ENCODE assay signal across 29 mouse cellular contexts in the genomic region with DNA sequence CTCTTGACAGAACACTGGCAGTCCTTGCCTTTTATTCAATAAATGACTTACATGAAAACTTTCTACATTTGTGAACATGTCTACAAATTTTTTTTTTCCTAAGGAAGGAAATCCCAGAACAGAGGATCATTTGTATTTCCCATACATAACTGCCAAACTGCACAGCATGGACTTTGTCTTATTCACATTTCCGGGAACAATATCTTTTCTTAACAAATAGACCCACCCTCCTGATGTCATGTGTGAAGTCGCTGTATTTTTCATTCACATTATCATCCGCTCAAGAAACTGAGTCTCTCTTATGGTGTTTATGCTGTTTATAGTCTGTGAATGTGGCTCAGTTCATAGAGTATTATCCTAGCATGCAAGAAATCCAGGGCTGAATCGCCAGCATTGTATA. TPM values are rescaled to one million over a fixed set of nuclear protein-coding genes. Genes with fewer than 3 reads are reported as not detected.
DNase-seq lines count a peak whose midpoint lies in the region; ATAC-seq and TF ChIP-seq lines count a peak whose summit lies in the region.
"Had no signal": no experiment of that assay in that cellular context is flagged by ENCODE, and none has a peak within 500 bp of the region (broad histone marks: within the 10 kb centered on the region; RNA-seq: fewer than 3 reads in every experiment).

No protein-coding gene starts in this region.

- peaks cover 9 to 45% of the 10 kb centered on the region in 2 experiments for H3K4me1 ChIP-seq in MEL (ENCODE audit: control insufficient read depth in 1 of 2, insufficient read depth in 2 of 2, low read length in 2 of 2)
- no peaks in the 10 kb centered on the region for H3K4me1 ChIP-seq in intestine, postnatal 0 days (replicated peaks; ENCODE audit: control insufficient read depth, insufficient read depth, low read length)
- no peaks in the 10 kb centered on the region for H3K4me1 ChIP-seq in heart, embryonic 11.5 days (ENCODE audit: control insufficient read depth, insufficient read depth, low read length)
- H3K4me1 ChIP-seq: embryonic facial prominence, embryonic 13.5 days; forebrain, embryonic 15.5 days had no signal

- peaks cover 0 to 31% of the 10 kb centered on the region in 2 experiments; a peak in 2 of 4 replicates for H3K36me3 ChIP-seq in MEL (ENCODE audit: control insufficient read depth in 1 of 2, insufficient read depth in 2 of 2, low read length in 2 of 2)
- no peaks in the 10 kb centered on the region for H3K36me3 ChIP-seq in intestine, postnatal 0 days (ENCODE audit: control insufficient read depth, insufficient read depth)
- no peaks in the 10 kb centered on the region for H3K36me3 ChIP-seq in macrophage (ENCODE audit: inconsistent target)
- H3K36me3 ChIP-seq in heart, embryonic 11.5 days (ENCODE audit: control insufficient read depth, insufficient read depth, low read length): no peaks in the 10 kb centered on the region
- H3K36me3 ChIP-seq: embryonic facial prominence, embryonic 10.5 days; embryonic facial prominence, embryonic 13.5 days; forebrain, embryonic 12.5 days; forebrain, embryonic 15.5 days; G1E; heart, embryonic 13.5 days had no signal

- WGBS in intestine, postnatal 0 days: 46% methylated on average over 4 of the region's 4 CpGs
- 93% methylated on average over 4 of the region's 4 CpGs for WGBS in macrophage (ENCODE audit: missing documents)
- WGBS in heart, embryonic 11.5 days (ENCODE audit: insufficient replicate concordance): 75% methylated on average over 4 of the region's 4 CpGs

- H3K79me2 ChIP-seq in MEL (ENCODE audit: control insufficient read depth, insufficient read depth, low read length, poor library complexity): peaks cover 13% of the 10 kb centered on the region
- no peaks in the 10 kb centered on the region for H3K79me2 ChIP-seq in macrophage (ENCODE audit: inconsistent target)

- no peak for DNase-seq in layer of hippocampus, adult 2 months (ENCODE audit: low spot score in 2 of 2)
- DNase-seq in layer of hippocampus, postnatal 10 days (ENCODE audit: low spot score in 2 of 2): no peak
- peak; percentile 71 for DNase-seq in MEL (ENCODE audit: low read depth, low spot score)
- DNase-seq in spleen, adult 18-20 months: no peak
- DNase-seq: adrenal gland, adult 8-10 months; adrenal gland, postnatal 25 days; cerebellum, adult 11 months; cerebellum, adult 2 months; cerebellum, adult 9-11 months; cerebellum, postnatal 25 days; embryo, embryonic 11 days; gastrocnemius, postnatal 25 days; heart, postnatal 14 days; heart, postnatal 4 days had no signal

- no peaks in the 10 kb centered on the region for H3K27me3 ChIP-seq in MEL (ENCODE audit: control insufficient read depth in 1 of 2, insufficient read depth in 2 of 2, low read length in 2 of 2)
- H3K27me3 ChIP-seq in intestine, postnatal 0 days (replicated peaks; ENCODE audit: control insufficient read depth, insufficient read depth, low read length): no peaks in the 10 kb centered on the region
- H3K27me3 ChIP-seq in heart, embryonic 11.5 days (ENCODE audit: control insufficient read depth, insufficient read depth, low read length): no peaks in the 10 kb centered on the region
- H3K27me3 ChIP-seq: CH12.LX; embryonic facial prominence, embryonic 13.5 days; forebrain, embryonic 12.5 days; forebrain, embryonic 15.5 days; heart, embryonic 13.5 days had no signal

- TF ChIP-seq POLR2A in MEL (IDR thresholded peaks at IDR 0.05; ENCODE audit: control insufficient read depth in 1 of 2, insufficient read depth in 1 of 2, low read depth in 1 of 2, low read length in 2 of 2, poor library complexity in 1 of 2): no peak

- no peak for TF ChIP-seq RAD21 in MEL (IDR thresholded peaks at IDR 0.05; ENCODE audit: low read depth, low read length)

- TF ChIP-seq CTCF in layer of hippocampus, adult 2 months (conservative IDR thresholded peaks at IDR 0.05): no peak
- TF ChIP-seq CTCF in MEL (IDR thresholded peaks at IDR 0.05 in 2 of 3, conservative IDR thresholded peaks at IDR 0.05 in 1 of 3; ENCODE audit: control insufficient read depth in 1 of 3, insufficient read depth in 1 of 3, low read depth in 2 of 3, low read length in 3 of 3, poor library complexity in 1 of 3, severe bottlenecking in 1 of 3): no peak
- TF ChIP-seq CTCF in intestine, postnatal 0 days (IDR thresholded peaks at IDR 0.05; ENCODE audit: low read depth): no peak

- ATAC-seq in intestine, postnatal 0 days: 0 out of 2 replicates have a peak, but pooled peaks have one; percentile 48
- ATAC-seq in heart, embryonic 11.5 days (replicated peaks; ENCODE audit: insufficient number of reproducible peaks, low FRiP score, low TSS enrichment): no peak
- ATAC-seq: forebrain, embryonic 15.5 days had no signal

- peak in 1 of 2 experiments; percentile 68; a peak in 2 of 4 replicates for TF ChIP-seq EP300 in MEL (IDR thresholded peaks at IDR 0.05; ENCODE audit: low read depth in 1 of 2, low read length in 2 of 2)

- H3K9me3 ChIP-seq in MEL (replicated peaks; ENCODE audit: insufficient read depth, low read length): no peaks in the 10 kb centered on the region
- no peaks in the 10 kb centered on the region for H3K9me3 ChIP-seq in intestine, postnatal 0 days (ENCODE audit: control insufficient read depth)
- H3K9me3 ChIP-seq in heart, embryonic 11.5 days (replicated peaks; ENCODE audit: control insufficient read depth, low read length): no peaks in the 10 kb centered on the region
- H3K9me3 ChIP-seq: embryonic facial prominence, embryonic 10.5 days; embryonic facial prominence, embryonic 13.5 days; forebrain, embryonic 12.5 days; forebrain, embryonic 15.5 days; G1E; heart, embryonic 13.5 days had no signal

- peak overlapping the region; percentile 72 for H3K9ac ChIP-seq in MEL (ENCODE audit: control insufficient read depth, low read depth, low read length, poor library complexity, severe bottlenecking)
- no peak overlapping the region for H3K9ac ChIP-seq in intestine, postnatal 0 days (ENCODE audit: low read depth, low read length)
- H3K9ac ChIP-seq in heart, embryonic 11.5 days (ENCODE audit: low read depth, low read length): no peak overlapping the region
- H3K9ac ChIP-seq: embryonic facial prominence, embryonic 13.5 days; forebrain, embryonic 12.5 days; forebrain, embryonic 15.5 days; heart, embryonic 13.5 days; hindbrain, embryonic 14.5 days had no signal

- H3K4me3 ChIP-seq in layer of hippocampus, adult 2 months: no peak overlapping the region
- H3K4me3 ChIP-seq in MEL (ENCODE audit: control insufficient read depth in 1 of 2, insufficient read depth in 1 of 2, low read depth in 2 of 2, low read length in 2 of 2) (peak overlapping the region; percentile 35 to 37; a peak in 3 of 4 replicates), macrophage (ENCODE audit: inconsistent target) (no peak overlapping the region)
- H3K4me3 ChIP-seq in intestine, postnatal 0 days (ENCODE audit: low read depth, low read length): no peak overlapping the region
- H3K4me3 ChIP-seq in heart, embryonic 11.5 days (ENCODE audit: low read depth, low read length): no peak overlapping the region
- H3K4me3 ChIP-seq: embryonic facial prominence, embryonic 10.5 days; embryonic facial prominence, embryonic 13.5 days; erythroblast, embryonic 14.5 days; forebrain, embryonic 12.5 days; forebrain, embryonic 15.5 days; heart, embryonic 13.5 days had no signal

- H3K4me2 ChIP-seq in intestine, postnatal 0 days (replicated peaks; ENCODE audit: low read depth): no peak overlapping the region
- H3K4me2 ChIP-seq in heart, embryonic 11.5 days: no peak overlapping the region
- H3K4me2 ChIP-seq: embryonic facial prominence, embryonic 13.5 days; forebrain, embryonic 12.5 days; forebrain, embryonic 15.5 days; heart, embryonic 13.5 days; hindbrain, embryonic 14.5 days had no signal

- H3K27ac ChIP-seq in layer of hippocampus, adult 2 months: peak overlapping the region; percentile 10; the same call in 1 of the 2 replicates
- H3K27ac ChIP-seq in MEL (ENCODE audit: control insufficient read depth, low read depth, low read length) (peak overlapping the region; percentile 98), macrophage (peak overlapping the region; percentile 74)
- H3K27ac ChIP-seq in intestine, postnatal 0 days (ENCODE audit: low read depth, low read length): no peak overlapping the region
- H3K27ac ChIP-seq in heart, embryonic 11.5 days (ENCODE audit: low read depth, low read length): no peak overlapping the region
- H3K27ac ChIP-seq: embryonic facial prominence, embryonic 10.5 days; embryonic facial prominence, embryonic 13.5 days; forebrain, embryonic 12.5 days; forebrain, embryonic 15.5 days; heart, embryonic 13.5 days; hindbrain, embryonic 14.5 days had no signal

RNA-seq across cellular contexts. Expression of gene Siglecf, which starts 2.6 kb away (rescaled TPM):
- total RNA-seq in layer of hippocampus, adult 2 months (2021): under 1 TPM; 0.49 to 0.72 TPM
- total RNA-seq in layer of hippocampus, postnatal 10 days (2021): 1 to 10 TPM in 1 of 2 experiments, under 1 TPM in 1; 0.49 to 1.0 TPM
- total RNA-seq in MEL (2012; rRNA removed): 22.6 and 22.7 TPM in 2 replicates
- polyA plus RNA-seq in MEL (2012; ENCODE audit: insufficient read depth in 1 of 2, insufficient read length in 2 of 2, low read depth in 1 of 2, low replicate concordance in 2 of 2, missing spikeins in 1 of 2) (10 to 100 TPM in 1 of 2 experiments, not detected in 1; 26.7 TPM), macrophage (2018) (0.35 to 0.52 TPM (median 0.43 TPM) in 3 replicates)
- 0.25 and 0.33 TPM in 2 replicates for polyA plus RNA-seq in intestine, postnatal 0 days (2015; fragmentation: Nextera tagmentation; extraction: Ambion mirVana)
- total RNA-seq in macrophage (2018; cell fraction: chromatin; rRNA removed): under 1 TPM in 2 of 26 experiments, not detected in 24; 0.33 TPM
- total RNA-seq in macrophage (2018; cell fraction: cytosol; rRNA removed): under 1 TPM; 0.03 to 0.56 (median 0.23) TPM
- total RNA-seq in macrophage (2018; cell fraction: nucleus; rRNA removed): under 1 TPM in 16 of 26 experiments, not detected in 10; 0.17 to 0.89 (median 0.40) TPM
- polyA plus RNA-seq in heart, embryonic 11.5 days (2014; fragmentation: Nextera tagmentation; extraction: Ambion mirVana): 0.54 TPM in 1 of 2 replicates, not detected in the other
- total RNA-seq: adrenal gland, adult 8-10 months; adrenal gland, postnatal 25 days; gastrocnemius, adult 8-10 months; gastrocnemius, postnatal 25 days; heart, adult 18-20 months; heart, postnatal 14 days had no signal
- polyA plus RNA-seq: erythroblast, embryonic 14.5 days; heart, embryonic 13.5 days; hindbrain, embryonic 11.5 days had no signal

RNA-seq across cellular contexts. Expression of gene Zfp715, which starts 40.7 kb away (rescaled TPM):
- 10 to 100 TPM; 23.1 to 23.5 TPM for total RNA-seq in layer of hippocampus, adult 2 months (2021)
- 10 to 100 TPM; 22.9 to 23.9 TPM for total RNA-seq in layer of hippocampus, postnatal 10 days (2021)
- total RNA-seq in MEL (2012; rRNA removed): 10.5 and 11.7 TPM in 2 replicates
- polyA plus RNA-seq in MEL (2012; ENCODE audit: insufficient read depth in 1 of 2, insufficient read length in 2 of 2, low read depth in 1 of 2, low replicate concordance in 2 of 2, missing spikeins in 1 of 2) (1 to 10 TPM in 1 of 2 experiments, not detected in 1; 8.3 TPM), macrophage (2018) (14.7 to 18.7 TPM (median 16.7 TPM) in 3 replicates)
- 5.3 and 5.5 TPM in 2 replicates for polyA plus RNA-seq in intestine, postnatal 0 days (2015; fragmentation: Nextera tagmentation; extraction: Ambion mirVana)
- 10 to 100 TPM; 20.0 to 82.9 (median 45.3) TPM for total RNA-seq in macrophage (2018; cell fraction: chromatin; rRNA removed)
- 10 to 100 TPM in 23 of 26 experiments, 1 to 10 TPM in 3; 8.1 to 21.9 (median 13.5) TPM for total RNA-seq in macrophage (2018; cell fraction: cytosol; rRNA removed)
- total RNA-seq in macrophage (2018; cell fraction: nucleus; rRNA removed): 10 to 100 TPM; 16.1 to 68.5 (median 36.5) TPM
- polyA plus RNA-seq in heart, embryonic 11.5 days (2014; fragmentation: Nextera tagmentation; extraction: Ambion mirVana): 11.6 and 12.1 TPM in 2 replicates

RNA-seq across cellular contexts. Expression of gene Siglecg, which starts 54.2 kb away (rescaled TPM):
- not detected for total RNA-seq in layer of hippocampus, adult 2 months (2021)
- total RNA-seq in layer of hippocampus, postnatal 10 days (2021): under 1 TPM in 1 of 2 experiments, not detected in 1; 0.22 TPM
- not detected in 2 replicates for total RNA-seq in MEL (2012; rRNA removed)
- polyA plus RNA-seq in MEL (2012; ENCODE audit: insufficient read depth in 1 of 2, insufficient read length in 2 of 2, low read depth in 1 of 2, low replicate concordance in 2 of 2, missing spikeins in 1 of 2): not detected
- polyA plus RNA-seq in intestine, postnatal 0 days (2015; fragmentation: Nextera tagmentation; extraction: Ambion mirVana): 0.07 and 0.08 TPM in 2 replicates
- 1 to 10 TPM in 6 of 26 experiments, under 1 TPM in 12, not detected in 8; 0.23 to 3.6 (median 0.62) TPM for total RNA-seq in macrophage (2018; cell fraction: chromatin; rRNA removed)
- total RNA-seq in macrophage (2018; cell fraction: cytosol; rRNA removed): under 1 TPM in 21 of 26 experiments, not detected in 5; 0.05 to 0.46 (median 0.14) TPM
- total RNA-seq in macrophage (2018; cell fraction: nucleus; rRNA removed): 1 to 10 TPM in 13 of 26 experiments, under 1 TPM in 12, not detected in 1; 0.24 to 3.3 (median 1.2) TPM
- 0.11 TPM in 1 of 3 replicates, not detected in the others for polyA plus RNA-seq in macrophage (2018)
- 0.24 TPM in 1 of 2 replicates, not detected in the other for polyA plus RNA-seq in heart, embryonic 11.5 days (2014; fragmentation: Nextera tagmentation; extraction: Ambion mirVana)
- total RNA-seq: gastrocnemius, adult 8-10 months had no signal
- polyA plus RNA-seq: embryonic facial prominence, embryonic 13.5 days; erythroblast, embryonic 14.5 days; forebrain, embryonic 12.5 days; forebrain, embryonic 15.5 days; G1E; hindbrain, embryonic 11.5 days; hindbrain, embryonic 14.5 days had no signal

Comparison
In these comparisons a context has a peak if more than half of its experiments do, and no peak if none do; other contexts are left out.
1. H3K27ac ChIP-seq: peak in layer of hippocampus, adult 2 months (single experiment), MEL (single experiment) and macrophage (single experiment); none in intestine, postnatal 0 days (single experiment) and heart, embryonic 11.5 days (single experiment).
2. H3K4me3 ChIP-seq: peak in MEL (2 of 2); none in layer of hippocampus, adult 2 months (single experiment), intestine, postnatal 0 days (single experiment), macrophage (single experiment) and heart, embryonic 11.5 days (single experiment).